Mouse (Mus musculus) myocyte (in vitro differentiated cells): ENCODE measurements at regions not wholly inside any gene's neighbourhood (a gene's known extent, or its start where the extent isn't known, plus 50 kb on each side); places are given as distances from the start of the nearest gene placed in this dataset.

Experiments used
- MYOG ChIP-seq, 3 experiments: IDR thresholded peaks; one replicate each; pipeline ENCODE4 v1.6.1; 2011; ENCODE audit warnings: control low read depth in 2 of 3, low read depth in 2 of 3, mild to moderate bottlenecking in 2 of 3; ENCODE audit not compliant: insufficient read length in 2 of 3, control insufficient read depth in 1 of 3, insufficient read depth in 1 of 3
- POLR2A ChIP-seq: IDR thresholded peaks from one replicate; pipeline ENCODE4 v1.6.1; 2011; ENCODE audit warnings: low read depth, mild to moderate bottlenecking, control low read depth, moderate library complexity; ENCODE audit not compliant: insufficient read length

- TF ChIP-seq POLR2A (no peak), MYOG (IDR thresholded peaks at IDR 0.05; ENCODE audit: control insufficient read depth in 1 of 3, insufficient read depth in 1 of 3, insufficient read length in 2 of 3, low read depth in 2 of 3) (no peak)
These were observed 267.7 kb upstream of the Pabpc6 start for GRCm38 (mm10) chr17:9937211-9937610.
